Mouse (Mus musculus) limb, embryonic 13.5 days (tissue): ENCODE results near the gene Prl2a1. TPM values are rescaled to one million over a fixed set of nuclear protein-coding genes. Genes with fewer than 3 reads are reported as not detected.
"Not testable (repeated sequence)": the region's sequence is repeated elsewhere in the genome, so short reads cannot be mapped to it uniquely, and the experiment has no call there.

ENCODE experiments used
- ATAC-seq: fragments of 200-750 bp; cut with Nextera tagmentation; 2 replicates; pipeline ENCODE4 v1.8.0; 2017; ENCODE audit warnings: low read depth, moderate number of reproducible peaks, moderate TSS enrichment; ENCODE audit not compliant: low FRiP score
- H3K27ac ChIP-seq: fragments of 300-500 bp; sonication (generic); 2 replicates; pipeline ENCODE4 v1.5.1; 2015; ENCODE audit warnings: inconsistent platforms, mild to moderate bottlenecking, moderate library complexity
- H3K27me3 ChIP-seq: fragments of 300-500 bp; sonication (generic); 2 replicates; pipeline ENCODE4 v1.6.1; 2015; ENCODE audit warnings: mild to moderate bottlenecking, inconsistent platforms
- H3K36me3 ChIP-seq: fragments of 300-500 bp; sonication (generic); 2 replicates; pipeline ENCODE4 v1.6.1; 2015; ENCODE audit warnings: inconsistent platforms, mild to moderate bottlenecking, moderate library complexity
- H3K4me1 ChIP-seq: fragments of 300-500 bp; sonication (generic); 2 replicates; pipeline ENCODE4 v1.6.1; 2015; ENCODE audit warnings: inconsistent platforms
- H3K4me2 ChIP-seq: fragments of 300-500 bp; sonication (generic); replicated peaks from 2 replicates; pipeline ENCODE4 v1.6.1; 2015; ENCODE audit warnings: inconsistent platforms, mild to moderate bottlenecking, moderate library complexity
- H3K4me3 ChIP-seq: fragments of 300-500 bp; sonication (generic); 2 replicates; pipeline ENCODE4 v1.5.1; 2015; ENCODE audit warnings: moderate library complexity, mild to moderate bottlenecking, inconsistent platforms
- H3K9ac ChIP-seq: fragments of 300-500 bp; sonication (generic); 2 replicates; pipeline ENCODE4 v1.6.1; 2015; ENCODE audit warnings: mild to moderate bottlenecking, inconsistent platforms
- H3K9me3 ChIP-seq: fragments of 300-500 bp; sonication (generic); 2 replicates; pipeline ENCODE4 v1.6.1; 2016; ENCODE audit warnings: inconsistent platforms
- WGBS: fragments of 180-500 bp; shearing (Covaris S2); methylation state at CpG from one replicate; pipeline ENCODE4 v1.1.7; 2015; 5-methylcytosine and 5-hydroxymethylcytosine counted together
- polyA plus RNA-seq: library from polyadenylated mRNA; unstranded; fragments of >200 nt; fragmentation: Nextera tagmentation; extraction: Ambion mirVana; gene quantifications from 2 replicates; pipeline ENCODE4 v1.2.1, GENCODE M21; 2015

Prl2a1 gene
- not detected in 2 replicates for polyA plus RNA-seq

GRCm38 (mm10) chr13:27801354-27801753 is at the start of gene Prl2a1:
Gene Prl2a1, plus strand, starts transcription at chr13:27801654.
- Histone ChIP-seq H3K9ac (no peak within 1 kb of the TSS), H3K27me3 (no peaks in the 10 kb centered on the region), H3K36me3 (no peaks in the 10 kb centered on the region), H3K4me2 (no peak within 1 kb of the TSS), H3K4me1 (no peaks in the 10 kb centered on the region), H3K9me3 (no peaks in the 10 kb centered on the region), H3K4me3 (no peak within 1 kb of the TSS), H3K27ac (no peak within 1 kb of the TSS)
- no peak for ATAC-seq
- WGBS, result 74% methylated on average over 1 of the region's 1 CpGs

DNA sequence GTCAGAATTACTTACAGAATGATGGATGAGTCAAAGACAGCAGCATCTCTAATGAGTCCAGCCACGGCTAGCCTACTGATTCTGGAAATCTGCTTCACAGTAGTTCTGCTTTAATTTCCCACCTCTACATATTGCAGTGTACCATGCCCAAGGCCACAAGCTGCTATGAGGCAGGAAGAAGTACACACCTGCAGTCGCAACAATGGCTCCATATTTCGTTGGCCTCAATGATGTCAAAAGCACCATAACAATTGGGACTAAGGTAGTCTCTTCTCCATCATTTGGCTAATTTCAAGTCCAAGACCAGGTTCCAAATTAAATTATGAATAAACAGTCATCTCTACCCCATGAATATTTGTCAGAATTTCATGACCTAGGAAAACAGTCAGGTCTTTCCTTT is 20.8 kb upstream of the Prl2a1 start, which contains the start of gene Prl7c1:
Prl7c1 (minus strand) TSS at position 101 of the 400 bp plus-strand sequence.
- H3K27me3 ChIP-seq, ATAC-seq, H3K9me3 ChIP-seq, H3K4me1 ChIP-seq, H3K27ac ChIP-seq, H3K4me3 ChIP-seq, H3K4me2 ChIP-seq, H3K36me3 ChIP-seq, H3K9ac ChIP-seq: not testable (repeated sequence)
- WGBS, result 84% methylated on average over 3 of the region's 3 CpGs

GRCm38 (mm10) chr13:27799303-27799702 is 2.2 kb upstream of the Prl2a1 start:
- no peak for ATAC-seq

DNA sequence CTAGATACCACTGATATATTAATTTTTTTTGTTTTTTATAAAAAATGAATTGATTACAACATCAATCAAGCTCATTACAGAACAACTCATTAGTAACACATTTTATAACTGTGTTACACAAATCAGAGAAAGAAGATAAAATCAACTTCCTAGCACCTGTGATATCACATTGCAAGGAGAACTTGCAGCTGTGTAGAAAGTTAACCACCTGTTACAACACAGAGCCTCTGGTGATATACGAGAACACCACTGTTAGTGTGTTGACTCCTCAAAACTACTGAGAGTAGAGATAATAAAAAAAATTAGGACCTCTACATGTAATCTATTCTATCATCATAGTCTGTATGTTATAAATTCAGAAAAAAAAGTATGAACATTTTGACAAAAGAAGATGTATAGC is 1.3 kb downstream of the Prl2a1 start:
- Histone ChIP-seq H3K4me3 (no peak overlapping the region), H3K9me3 (no peaks in the 10 kb centered on the region), H3K36me3 (no peaks in the 10 kb centered on the region), H3K27me3 (no peaks in the 10 kb centered on the region), H3K4me2 (no peak overlapping the region), H3K9ac (no peak overlapping the region), H3K27ac (no peak overlapping the region), H3K4me1 (no peaks in the 10 kb centered on the region)
- no peak for ATAC-seq
- 73% methylated on average over 1 of the region's 1 CpGs for WGBS

More at GRCm38 (mm10) chr13:27799303-27799702, 2.2 kb upstream of the Prl2a1 start:
- WGBS, result 88% methylated on average over 4 of the region's 4 CpGs
- Histone ChIP-seq H3K4me3 (no peak overlapping the region), H3K27ac (no peak overlapping the region), H3K9me3 (no peaks in the 10 kb centered on the region), H3K4me2 (no peak overlapping the region), H3K36me3 (no peaks in the 10 kb centered on the region), H3K9ac (no peak overlapping the region), H3K4me1 (no peaks in the 10 kb centered on the region), H3K27me3 (no peaks in the 10 kb centered on the region)

DNA sequence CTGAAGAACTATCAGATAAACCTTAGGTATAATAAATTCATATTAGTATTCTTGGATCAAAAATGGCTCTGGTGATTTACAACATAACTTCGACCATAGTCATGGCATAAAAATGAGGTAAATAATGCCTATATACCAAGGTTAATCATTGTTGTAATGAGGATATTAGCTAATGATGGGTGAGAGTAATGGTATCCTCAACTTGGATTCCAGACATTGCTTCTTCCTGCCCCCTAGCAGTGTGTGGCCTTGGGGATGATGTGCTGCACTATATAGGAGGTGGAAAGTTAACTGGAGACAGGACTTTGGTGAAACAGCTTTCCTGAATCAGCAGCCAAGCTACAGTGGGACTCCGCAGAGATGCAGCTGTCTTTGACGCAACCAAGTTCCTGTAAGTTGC is 47.6 kb downstream of the Prl2a1 start, which contains the start of gene Prl2c1:
Prl2c1 (plus strand) TSS at position 301 of the 400 bp plus-strand sequence.
- Histone ChIP-seq H3K27ac (no peak within 1 kb of the TSS), H3K27me3 (no peaks in the 10 kb centered on the region), H3K4me2 (no peak within 1 kb of the TSS), H3K36me3 (no peaks in the 10 kb centered on the region), H3K9ac (no peak within 1 kb of the TSS), H3K4me1 (no peaks in the 10 kb centered on the region), H3K9me3 (no peaks in the 10 kb centered on the region), H3K4me3 (no peak within 1 kb of the TSS)
- WGBS, result 88% methylated on average over 3 of the region's 3 CpGs
- no peak for ATAC-seq

Other genes starting within 250 kb of the Prl2a1 start
- gene Prl8a9, start 237.0 kb upstream of the Prl2a1 start, polyA plus RNA-seq, result not detected in 2 replicates
- gene Prl8a1, start 219.5 kb upstream of the Prl2a1 start, polyA plus RNA-seq, result not detected in 2 replicates
- gene Prl7b1, start 191.1 kb upstream of the Prl2a1 start, polyA plus RNA-seq, result not detected in 2 replicates
- gene Prl7a1, start 159.2 kb upstream of the Prl2a1 start, polyA plus RNA-seq, result not detected in 2 replicates
- gene Prl7a2, start 133.6 kb upstream of the Prl2a1 start, polyA plus RNA-seq, result not detected in 2 replicates
- not detected in 2 replicates for gene Prl7d1, start 84.9 kb upstream of the Prl2a1 start, polyA plus RNA-seq
- gene Prl7c1, start 20.9 kb upstream of the Prl2a1 start, polyA plus RNA-seq, result not detected in 2 replicates
- not detected in 2 replicates for gene Prl2c1, start 47.7 kb downstream of the Prl2a1 start, polyA plus RNA-seq
- gene Prl4a1, start 214.6 kb downstream of the Prl2a1 start, polyA plus RNA-seq, result not detected in 2 replicates